Comparison of ENCODE assay signal across 14 mouse cellular contexts in genomic region chr17:24441148-24441547, GRCm38 (mm10). TPM values are rescaled to one million over a fixed set of nuclear protein-coding genes. Genes with fewer than 3 reads are reported as not detected.
A peak's percentile ranks its signal among the peaks of the same experiment; 100 is the strongest.
DNase-seq lines count a peak whose midpoint lies in the region; ATAC-seq and TF ChIP-seq lines count a peak whose summit lies in the region.
"Had no signal": no experiment of that assay in that cellular context is flagged by ENCODE, and none has a peak within 500 bp of the region (broad histone marks: within the 10 kb centered on the region; RNA-seq: fewer than 3 reads in every experiment).

No protein-coding gene starts in this region.

- no peaks in the 10 kb centered on the region for H3K4me1 ChIP-seq in kidney, postnatal 0 days (replicated peaks; ENCODE audit: insufficient read depth, low read length)
- H3K4me1 ChIP-seq: hindbrain, embryonic 12.5 days; limb, embryonic 12.5 days; neural tube, embryonic 12.5 days had no signal

- H3K4me2 ChIP-seq in kidney, postnatal 0 days (ENCODE audit: low read length) = no peak overlapping the region
- H3K4me2 ChIP-seq: hindbrain, embryonic 12.5 days; limb, embryonic 12.5 days; neural tube, embryonic 12.5 days had no signal

- peak; percentile 28 for DNase-seq in CD4-positive, CD25-positive, alpha-beta regulatory T cell, adult 2 months (ENCODE audit: low read depth, low spot score)
- DNase-seq in kidney, postnatal 0 days (ENCODE audit: low spot score) = no peak
- no peak for DNase-seq in kidney, adult 9 months
- peak; percentile 48 for DNase-seq in thymus, postnatal 4 days
- no peak for DNase-seq in thymus, adult 18-20 months
- DNase-seq in spleen, postnatal 36 days (ENCODE audit: low spot score in 2 of 2) = no peak
- no peak for DNase-seq in MN1 (ENCODE audit: low spot score)
- DNase-seq: cerebellum, adult 11-12 months; right cerebral cortex, postnatal 14 days had no signal

- TF ChIP-seq CTCF in kidney, postnatal 0 days (IDR thresholded peaks at IDR 0.05; ENCODE audit: low read depth) = peak; percentile 55; the same call in 1 of the 2 replicates

- no peak overlapping the region for H3K4me3 ChIP-seq in kidney, postnatal 0 days (replicated peaks; ENCODE audit: low read depth, low read length)
- H3K4me3 ChIP-seq: erythroblast, embryonic 14.5 days; hindbrain, embryonic 12.5 days; limb, embryonic 12.5 days; neural tube, embryonic 12.5 days had no signal

- H3K36me3 ChIP-seq in kidney, postnatal 0 days (ENCODE audit: insufficient read depth, low read length) = peaks cover 53% of the 10 kb centered on the region

- no peak for ATAC-seq in CD4-positive, CD25-positive, alpha-beta regulatory T cell, adult 4 months
- ATAC-seq in kidney, postnatal 0 days (replicated peaks; ENCODE audit: low FRiP score, low read depth) = no peak

- H3K27ac ChIP-seq in kidney, postnatal 0 days = no peak overlapping the region
- H3K27ac ChIP-seq: hindbrain, embryonic 12.5 days; limb, embryonic 12.5 days; neural tube, embryonic 12.5 days had no signal

- H3K9ac ChIP-seq in kidney, postnatal 0 days (ENCODE audit: low read depth, low read length) = no peak overlapping the region
- H3K9ac ChIP-seq: hindbrain, embryonic 12.5 days; limb, embryonic 12.5 days; neural tube, embryonic 12.5 days had no signal

- H3K9me3 ChIP-seq in kidney, postnatal 0 days (replicated peaks; ENCODE audit: low read length) = no peaks in the 10 kb centered on the region
- H3K9me3 ChIP-seq: hindbrain, embryonic 12.5 days; limb, embryonic 12.5 days; neural tube, embryonic 12.5 days had no signal

- no peaks in the 10 kb centered on the region for H3K27me3 ChIP-seq in kidney, postnatal 0 days (ENCODE audit: insufficient read depth, low read length)
- H3K27me3 ChIP-seq: hindbrain, embryonic 12.5 days; limb, embryonic 12.5 days; neural tube, embryonic 12.5 days had no signal

- WGBS in kidney, postnatal 0 days = 42% methylated on average over 2 of the region's 2 CpGs

RNA-seq across cellular contexts. Expression of gene Dnase1l2, which starts 1.8 kb away (rescaled TPM):
- 1 to 10 TPM; 7.4 to 8.3 TPM for polyA plus RNA-seq in CD4-positive, CD25-positive, alpha-beta regulatory T cell, adult 4 months (2017; shearing (Covaris generic))
- 3.8 and 4.1 TPM in 2 replicates for polyA plus RNA-seq in kidney, postnatal 0 days (2015; fragmentation: Nextera tagmentation; extraction: Ambion mirVana)

RNA-seq across cellular contexts. Expression of gene Eci1, which starts 14.7 kb away (rescaled TPM):
- 10 to 100 TPM; 50.3 to 57.7 TPM for polyA plus RNA-seq in CD4-positive, CD25-positive, alpha-beta regulatory T cell, adult 4 months (2017; shearing (Covaris generic))
- 109 and 136 TPM in 2 replicates for polyA plus RNA-seq in kidney, postnatal 0 days (2015; fragmentation: Nextera tagmentation; extraction: Ambion mirVana)

RNA-seq across cellular contexts. Expression of gene Rnps1, which starts 26.8 kb away (rescaled TPM):
- 100 to 1,000 TPM; 127 to 181 TPM for polyA plus RNA-seq in CD4-positive, CD25-positive, alpha-beta regulatory T cell, adult 4 months (2017; shearing (Covaris generic))
- polyA plus RNA-seq in kidney, postnatal 0 days (2015; fragmentation: Nextera tagmentation; extraction: Ambion mirVana) = 191 and 203 TPM in 2 replicates

RNA-seq across cellular contexts. Expression of gene E4f1, which starts 29.0 kb away (rescaled TPM):
- 10 to 100 TPM; 34.3 to 62.8 TPM for polyA plus RNA-seq in CD4-positive, CD25-positive, alpha-beta regulatory T cell, adult 4 months (2017; shearing (Covaris generic))
- 9.8 and 12.0 TPM in 2 replicates for polyA plus RNA-seq in kidney, postnatal 0 days (2015; fragmentation: Nextera tagmentation; extraction: Ambion mirVana)

RNA-seq across cellular contexts. Expression of gene Pgp, which starts 29.0 kb away (rescaled TPM):
- polyA plus RNA-seq in CD4-positive, CD25-positive, alpha-beta regulatory T cell, adult 4 months (2017; shearing (Covaris generic)) = 1 to 10 TPM; 4.1 to 5.3 TPM
- 61.7 and 64.0 TPM in 2 replicates for polyA plus RNA-seq in kidney, postnatal 0 days (2015; fragmentation: Nextera tagmentation; extraction: Ambion mirVana)

Comparison
In these comparisons a context has a peak if more than half of its experiments do, and no peak if none do; other contexts are left out.
1. DNase-seq: peak in CD4-positive, CD25-positive, alpha-beta regulatory T cell, adult 2 months (single experiment) and thymus, postnatal 4 days (single experiment); none in kidney, postnatal 0 days (single experiment), kidney, adult 9 months (single experiment), thymus, adult 18-20 months (0 of 2), spleen, postnatal 36 days (0 of 2) and MN1 (single experiment).